Mouse (Mus musculus) spleen, adult 2 months (tissue): ENCODE data around the gene Tob2.

ENCODE experiments used
- CTCF ChIP-seq: fragments of 200-500 bp; IDR thresholded peaks from 2 replicates; pipeline ENCODE4 v1.5.1; 2011; ENCODE audit warnings: mild to moderate bottlenecking, inconsistent platforms; ENCODE audit not compliant: insufficient read depth, insufficient read length, insufficient replicate concordance; ENCODE audit errors: extremely low read depth
- POLR2A ChIP-seq: fragments of 200-500 bp; IDR thresholded peaks from 2 replicates; pipeline ENCODE4 v1.6.1; 2011; ENCODE audit warnings: low read depth, low read length, inconsistent platforms

GRCm38 (mm10) chr15:81802941-81803351, 55.6 kb downstream of the Tob2 start:
- no peak for TF ChIP-seq CTCF
- no peak for TF ChIP-seq POLR2A
